Mouse (Mus musculus): ENCODE data around the gene Lrrc32.

DNA sequence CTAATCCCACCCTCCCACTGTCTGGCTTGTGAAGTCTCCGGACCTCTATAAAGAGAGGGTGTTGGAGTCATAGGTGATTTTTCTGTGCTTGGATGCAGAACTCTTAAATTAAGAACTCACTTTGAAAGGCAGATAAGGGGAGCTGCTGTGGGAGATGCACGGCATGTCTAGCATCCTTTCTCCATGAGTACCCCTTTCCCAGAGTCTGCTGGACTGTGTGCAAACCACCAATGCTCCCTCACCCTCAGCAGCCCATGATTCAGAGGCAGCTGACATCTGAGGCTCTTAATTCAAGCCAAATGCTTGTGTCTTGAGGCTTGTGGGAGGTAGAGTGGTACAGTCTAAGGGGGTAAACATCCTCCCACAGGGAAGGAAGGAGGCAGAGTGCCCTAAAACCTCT, 51.8 kb downstream of the Lrrc32 start:
- TF ChIP-seq CHD2 (IDR thresholded peaks at IDR 0.05; ENCODE audit: low read depth, low read length) (no peak), ZC3H11A (IDR thresholded peaks at IDR 0.05; ENCODE audit: borderline replicate concordance, low read depth, low read length) (no peak), MAFK (IDR thresholded peaks at IDR 0.05; ENCODE audit: insufficient read depth, low read depth, low read length) (no peak), ZNF384 (IDR thresholded peaks at IDR 0.05; ENCODE audit: low read depth, low read length) (no peak), HCFC1 (IDR thresholded peaks at IDR 0.05; ENCODE audit: borderline replicate concordance, insufficient read depth, low read length) (no peak)
